Mouse (Mus musculus): ENCODE results near the gene Pxmp2. TPM values are rescaled to one million over a fixed set of nuclear protein-coding genes. Genes with fewer than 3 reads are reported as not detected.
A peak's percentile ranks its signal among the peaks of the same experiment; 100 is the strongest.

Gene Pxmp2
- polyA plus RNA-seq, 1 experiment from 2014 or later: 9.5 TPM

GRCm38 (mm10) chr5:110286446-110287083 is 579 bp upstream of the Pxmp2 start:
- peak overlapping the region; percentile 86 for H3K4me2 ChIP-seq (ENCODE audit: low read depth)
- no peaks in the 10 kb centered on the region for H3K27me3 ChIP-seq (ENCODE audit: control insufficient read depth, insufficient read depth, low read length)
- H3K9ac ChIP-seq (ENCODE audit: low read length): peak overlapping the region; percentile 82
- ATAC-seq (ENCODE audit: insufficient read depth, low FRiP score, low TSS enrichment) (peak; percentile 78), DNase-seq (ENCODE audit: low spot score) (no peak)
- H3K27ac ChIP-seq (ENCODE audit: low read depth, low read length): 0 out of 2 replicates have a peak overlapping the region, but pooled peaks have one; percentile 23
- H3K4me1 ChIP-seq (ENCODE audit: control insufficient read depth, insufficient read depth, low read length): peaks cover 3% of the 10 kb centered on the region; the same call in 1 of the 2 replicates
- no peaks in the 10 kb centered on the region for H3K9me3 ChIP-seq (ENCODE audit: control insufficient read depth, low read length)
- H3K4me3 ChIP-seq (ENCODE audit: low read depth, low read length): peak overlapping the region; percentile 77
- WGBS: 3% methylated on average over 30 of the region's 31 CpGs
- no peaks in the 10 kb centered on the region for H3K36me3 ChIP-seq (ENCODE audit: control insufficient read depth, insufficient read depth, low read length)

DNA sequence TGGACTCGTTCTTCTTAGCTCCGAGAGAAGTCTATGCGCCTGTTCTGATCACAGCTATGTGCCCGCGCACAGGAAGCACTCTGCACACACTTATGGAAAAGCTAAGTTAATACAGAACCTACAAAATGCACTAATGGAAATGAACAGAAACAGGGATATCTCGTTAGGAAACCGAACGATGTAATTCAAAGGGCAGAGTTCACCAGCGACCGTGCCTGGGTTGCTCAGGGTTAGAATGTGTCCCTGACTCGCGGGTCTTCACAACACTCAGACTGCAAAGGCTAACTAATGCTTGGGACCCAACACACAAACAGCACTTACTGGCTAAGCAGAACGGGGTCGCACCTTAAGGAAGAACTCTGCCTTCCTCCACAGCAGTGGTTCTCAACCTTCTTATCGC is 830 bp downstream of the Pxmp2 start:
- Histone ChIP-seq H3K9me3 (ENCODE audit: control insufficient read depth, low read length) (no peaks in the 10 kb centered on the region), H3K9ac (ENCODE audit: low read length) (no peak overlapping the region; the same call in 1 of the 2 replicates), H3K4me3 (ENCODE audit: low read depth, low read length) (peak overlapping the region; percentile 77), H3K36me3 (ENCODE audit: control insufficient read depth, insufficient read depth, low read length) (no peaks in the 10 kb centered on the region), H3K4me1 (ENCODE audit: control insufficient read depth, insufficient read depth, low read length) (peaks cover 3% of the 10 kb centered on the region; the same call in 1 of the 2 replicates), H3K27me3 (ENCODE audit: control insufficient read depth, insufficient read depth, low read length) (no peaks in the 10 kb centered on the region), H3K27ac (ENCODE audit: low read depth, low read length) (no peak overlapping the region), H3K4me2 (ENCODE audit: low read depth) (peak overlapping the region; percentile 86)
- DNase-seq (ENCODE audit: low spot score) (no peak), ATAC-seq (ENCODE audit: insufficient read depth, low FRiP score, low TSS enrichment) (no peak)
- WGBS: 14% methylated on average over 15 of the region's 15 CpGs

- ATAC-seq (ENCODE audit: insufficient read depth, low FRiP score, low TSS enrichment) (no peak), DNase-seq (ENCODE audit: low spot score) (peak; percentile 63)
- no peaks in the 10 kb centered on the region for H3K27me3 ChIP-seq (ENCODE audit: control insufficient read depth, insufficient read depth, low read length)
- H3K9me3 ChIP-seq (ENCODE audit: control insufficient read depth, low read length): no peaks in the 10 kb centered on the region
- peaks cover 3% of the 10 kb centered on the region; the same call in 1 of the 2 replicates for H3K4me1 ChIP-seq (ENCODE audit: control insufficient read depth, insufficient read depth, low read length)
- H3K4me3 ChIP-seq (ENCODE audit: low read depth, low read length): no peak overlapping the region
- H3K36me3 ChIP-seq (ENCODE audit: control insufficient read depth, insufficient read depth, low read length): no peaks in the 10 kb centered on the region
- no peak overlapping the region for H3K4me2 ChIP-seq (ENCODE audit: low read depth)
- 15% methylated on average over 4 of the region's 4 CpGs for WGBS
- no peak overlapping the region for H3K27ac ChIP-seq (ENCODE audit: low read depth, low read length)
- no peak overlapping the region for H3K9ac ChIP-seq (ENCODE audit: low read length)
Observed at GRCm38 (mm10) chr5:110284536-110284935, 1.4 kb downstream of the Pxmp2 start.

GRCm38 (mm10) chr5:110281984-110282383 is 4.0 kb downstream of the Pxmp2 start:
- no peaks in the 10 kb centered on the region for H3K9me3 ChIP-seq (ENCODE audit: control insufficient read depth, low read length)
- 89% methylated on average over 2 of the region's 2 CpGs for WGBS
- DNase-seq (ENCODE audit: low spot score): no peak
- peaks cover 3% of the 10 kb centered on the region; the same call in 1 of the 2 replicates for H3K4me1 ChIP-seq (ENCODE audit: control insufficient read depth, insufficient read depth, low read length)
- H3K27ac ChIP-seq (ENCODE audit: low read depth, low read length): no peak overlapping the region
- no peaks in the 10 kb centered on the region for H3K27me3 ChIP-seq (ENCODE audit: control insufficient read depth, insufficient read depth, low read length)
- no peaks in the 10 kb centered on the region for H3K36me3 ChIP-seq (ENCODE audit: control insufficient read depth, insufficient read depth, low read length)
- no peak overlapping the region for H3K9ac ChIP-seq (ENCODE audit: low read length)
- no peak overlapping the region for H3K4me2 ChIP-seq (ENCODE audit: low read depth)
- no peak overlapping the region for H3K4me3 ChIP-seq (ENCODE audit: low read depth, low read length)
- no peak for ATAC-seq (ENCODE audit: insufficient read depth, low FRiP score, low TSS enrichment)

DNA sequence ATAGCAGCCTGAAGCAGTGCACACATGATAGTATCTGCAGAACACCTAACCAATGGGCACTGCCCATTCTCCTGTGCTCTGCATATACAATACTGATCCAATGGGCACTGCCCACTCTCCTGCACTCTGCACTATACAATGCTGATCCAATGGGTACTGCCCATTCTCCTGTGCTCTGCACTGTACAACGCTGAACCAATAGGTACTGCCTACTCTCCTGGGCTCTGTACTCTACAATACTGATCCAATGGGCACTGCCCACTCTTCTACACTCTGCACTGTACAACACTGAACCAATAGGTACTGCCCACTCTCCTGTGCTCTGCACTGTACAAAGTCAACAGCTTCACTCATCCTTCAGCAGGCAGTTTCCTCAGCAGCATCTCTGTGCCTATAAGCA is 9.1 kb downstream of the Pxmp2 start:
- ATAC-seq (ENCODE audit: insufficient read depth, low FRiP score, low TSS enrichment): no peak
- 87% methylated on average over 1 of the region's 1 CpGs for WGBS
- H3K4me2 ChIP-seq (ENCODE audit: low read depth): no peak overlapping the region

GRCm38 (mm10) chr5:110276391-110276790 is 9.6 kb downstream of the Pxmp2 start:
- Histone ChIP-seq H3K9ac (ENCODE audit: low read length) (no peak overlapping the region), H3K27ac (ENCODE audit: low read depth, low read length) (no peak overlapping the region)
- 83% methylated on average over 2 of the region's 2 CpGs for WGBS

More for the DNA sequence above, 9.1 kb downstream of the Pxmp2 start:
- Histone ChIP-seq H3K4me3 (ENCODE audit: low read depth, low read length) (no peak overlapping the region), H3K9me3 (ENCODE audit: control insufficient read depth, low read length) (no peaks in the 10 kb centered on the region), H3K36me3 (ENCODE audit: control insufficient read depth, insufficient read depth, low read length) (no peaks in the 10 kb centered on the region), H3K9ac (ENCODE audit: low read length) (no peak overlapping the region), H3K27me3 (ENCODE audit: control insufficient read depth, insufficient read depth, low read length) (no peaks in the 10 kb centered on the region), H3K27ac (ENCODE audit: low read depth, low read length) (no peak overlapping the region), H3K4me1 (ENCODE audit: control insufficient read depth, insufficient read depth, low read length) (no peaks in the 10 kb centered on the region)
- no peak for DNase-seq (ENCODE audit: low spot score)

DNA sequence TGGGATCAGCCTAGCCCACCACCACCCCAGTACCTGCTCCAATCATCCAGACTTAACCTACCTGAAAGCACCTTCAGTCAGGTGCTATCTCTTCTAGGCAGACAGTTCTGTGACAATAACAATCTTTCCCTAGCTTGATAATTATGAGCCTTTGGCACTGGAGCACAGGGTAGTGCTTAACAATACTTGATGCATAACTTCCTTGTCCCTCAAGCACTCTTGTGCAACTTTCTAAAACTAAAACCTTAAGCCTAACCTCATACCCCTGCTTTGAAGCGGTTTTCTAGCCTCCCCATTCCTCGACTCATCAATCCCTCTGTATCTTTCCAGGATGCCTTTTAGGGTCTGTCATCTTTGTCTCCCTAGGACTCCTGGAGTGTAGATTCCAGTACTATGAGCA is 11.1 kb downstream of the Pxmp2 start:
- Histone ChIP-seq H3K4me3 (ENCODE audit: low read depth, low read length) (no peak overlapping the region), H3K4me1 (ENCODE audit: control insufficient read depth, insufficient read depth, low read length) (no peaks in the 10 kb centered on the region), H3K36me3 (ENCODE audit: control insufficient read depth, insufficient read depth, low read length) (no peaks in the 10 kb centered on the region), H3K27me3 (ENCODE audit: control insufficient read depth, insufficient read depth, low read length) (no peaks in the 10 kb centered on the region), H3K27ac (ENCODE audit: low read depth, low read length) (no peak overlapping the region), H3K9me3 (ENCODE audit: control insufficient read depth, low read length) (no peaks in the 10 kb centered on the region), H3K4me2 (ENCODE audit: low read depth) (no peak overlapping the region), H3K9ac (ENCODE audit: low read length) (no peak overlapping the region)
- ATAC-seq (ENCODE audit: insufficient read depth, low FRiP score, low TSS enrichment): no peak
- WGBS: 70% methylated on average over 2 of the region's 2 CpGs
- DNase-seq (ENCODE audit: low spot score): no peak

More at GRCm38 (mm10) chr5:110276391-110276790, 9.6 kb downstream of the Pxmp2 start:
- H3K36me3 ChIP-seq (ENCODE audit: control insufficient read depth, insufficient read depth, low read length): no peaks in the 10 kb centered on the region
- no peaks in the 10 kb centered on the region for H3K4me1 ChIP-seq (ENCODE audit: control insufficient read depth, insufficient read depth, low read length)
- DNase-seq (ENCODE audit: low spot score) (no peak), ATAC-seq (ENCODE audit: insufficient read depth, low FRiP score, low TSS enrichment) (no peak)
- no peak overlapping the region for H3K4me2 ChIP-seq (ENCODE audit: low read depth)
- no peaks in the 10 kb centered on the region for H3K27me3 ChIP-seq (ENCODE audit: control insufficient read depth, insufficient read depth, low read length)
- H3K9me3 ChIP-seq (ENCODE audit: control insufficient read depth, low read length): no peaks in the 10 kb centered on the region
- H3K4me3 ChIP-seq (ENCODE audit: low read depth, low read length): no peak overlapping the region

DNA sequence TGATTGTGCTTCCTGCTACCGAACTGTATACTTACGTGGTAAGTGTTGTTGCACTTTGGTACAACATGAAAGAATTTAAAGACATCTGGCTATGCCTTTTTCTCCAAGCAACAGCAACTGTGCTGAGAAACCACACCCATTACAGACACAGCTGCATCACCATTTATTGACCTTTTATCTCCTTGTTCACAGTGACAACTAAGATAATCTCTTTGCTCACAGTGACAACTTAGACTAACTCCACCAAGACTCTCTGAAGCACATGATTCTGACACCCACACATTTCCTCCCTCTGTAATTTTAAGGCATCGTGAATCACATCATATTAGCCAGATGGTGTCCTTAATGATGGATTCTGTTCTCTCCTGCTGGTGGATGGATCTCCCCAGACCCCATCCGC is 11.8 kb downstream of the Pxmp2 start:
- ATAC-seq (ENCODE audit: insufficient read depth, low FRiP score, low TSS enrichment) (no peak), DNase-seq (ENCODE audit: low spot score) (no peak)
- H3K4me1 ChIP-seq (ENCODE audit: control insufficient read depth, insufficient read depth, low read length): no peaks in the 10 kb centered on the region
- no peak overlapping the region for H3K27ac ChIP-seq (ENCODE audit: low read depth, low read length)
- H3K9ac ChIP-seq (ENCODE audit: low read length): no peak overlapping the region
- no peaks in the 10 kb centered on the region for H3K9me3 ChIP-seq (ENCODE audit: control insufficient read depth, low read length)
- no peak overlapping the region for H3K4me2 ChIP-seq (ENCODE audit: low read depth)
- WGBS: 87% methylated on average over 4 of the region's 4 CpGs
- no peaks in the 10 kb centered on the region for H3K36me3 ChIP-seq (ENCODE audit: control insufficient read depth, insufficient read depth, low read length)
- H3K27me3 ChIP-seq (ENCODE audit: control insufficient read depth, insufficient read depth, low read length): no peaks in the 10 kb centered on the region
- H3K4me3 ChIP-seq (ENCODE audit: low read depth, low read length): no peak overlapping the region

DNA sequence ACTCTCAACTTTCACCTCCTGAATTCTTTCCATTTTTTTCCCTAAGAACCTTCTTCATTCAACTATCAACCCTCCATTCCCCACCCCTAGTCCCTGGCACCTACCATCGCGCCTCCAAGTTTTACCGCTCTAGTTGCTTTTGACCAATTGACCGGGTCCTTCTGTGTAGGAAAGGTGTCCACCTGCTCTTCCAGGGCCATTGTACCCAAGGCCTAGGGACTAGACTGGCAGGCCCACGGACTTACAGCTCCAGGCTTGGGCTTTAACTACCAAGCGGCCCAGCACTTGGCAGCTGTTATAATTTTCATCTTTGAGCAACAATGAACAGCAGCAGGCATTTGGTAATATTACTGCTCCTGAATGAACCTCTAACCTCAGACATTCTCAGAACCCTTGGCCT is 15.7 kb downstream of the Pxmp2 start:
- H3K4me3 ChIP-seq (ENCODE audit: low read depth, low read length): no peak overlapping the region
- no peak overlapping the region for H3K9ac ChIP-seq (ENCODE audit: low read length)
- ATAC-seq (ENCODE audit: insufficient read depth, low FRiP score, low TSS enrichment) (no peak), DNase-seq (ENCODE audit: low spot score) (no peak)
- H3K9me3 ChIP-seq (ENCODE audit: control insufficient read depth, low read length): no peaks in the 10 kb centered on the region
- H3K4me1 ChIP-seq (ENCODE audit: control insufficient read depth, insufficient read depth, low read length): peaks cover 5% of the 10 kb centered on the region
- H3K27me3 ChIP-seq (ENCODE audit: control insufficient read depth, insufficient read depth, low read length): no peaks in the 10 kb centered on the region
- 90% methylated on average over 6 of the region's 6 CpGs for WGBS
- no peak overlapping the region for H3K27ac ChIP-seq (ENCODE audit: low read depth, low read length)
- peaks cover 5% of the 10 kb centered on the region; the same call in 1 of the 2 replicates for H3K36me3 ChIP-seq (ENCODE audit: control insufficient read depth, insufficient read depth, low read length)
- no peak overlapping the region for H3K4me2 ChIP-seq (ENCODE audit: low read depth)

All from neural tube, embryonic 11.5 days (tissue).